Mouse (Mus musculus) liver, embryonic 14.5 days (tissue): Measurements from ENCODE around the gene Glrx5. TPM values are rescaled to one million over a fixed set of nuclear protein-coding genes. Genes with fewer than 3 reads are reported as not detected.

ENCODE experiments used
- ATAC-seq: fragments of 200-750 bp; cut with Nextera tagmentation; 2 replicates; pipeline ENCODE4 v1.8.0; 2017; ENCODE audit warnings: moderate number of reproducible peaks, mild to moderate bottlenecking, moderate library complexity; ENCODE audit not compliant: insufficient read depth
- DNase-seq, 3 experiments: peaks; one replicate each; pipeline ENCODE4 v3.0.0-alpha.2; 2012 to 2013; ENCODE audit warnings: low read depth in 3 of 3, low spot score in 3 of 3
- H3K27ac ChIP-seq: fragments of 300-500 bp; sonication (generic); 2 replicates; pipeline ENCODE4 v1.5.1; 2014; ENCODE audit warnings: moderate library complexity, mild to moderate bottlenecking, control low read depth, inconsistent platforms
- H3K27me3 ChIP-seq: fragments of 300-500 bp; sonication (generic); 2 replicates; pipeline ENCODE4 v1.6.1; 2014; ENCODE audit warnings: mild to moderate bottlenecking, low read length, moderate library complexity; ENCODE audit not compliant: control insufficient read depth, insufficient read depth
- H3K36me3 ChIP-seq: fragments of 300-500 bp; sonication (generic); replicated peaks from 2 replicates; pipeline ENCODE4 v1.6.1; 2014; ENCODE audit warnings: low read depth; ENCODE audit not compliant: control insufficient read depth, insufficient read depth
- H3K4me1 ChIP-seq, 2 experiments: fragments of 200-500 bp in 1 of 2; fragments of 300-500 bp in 1 of 2; sonication (generic) in 1 of 2; replicated peaks; 2 replicates each; pipeline ENCODE4 v1.6.1; 2012 to 2014; ENCODE audit warnings: antibody characterized with exemption in 1 of 2, inconsistent platforms in 1 of 2, low read length in 1 of 2; ENCODE audit not compliant: control insufficient read depth in 2 of 2, insufficient read depth in 2 of 2
- H3K4me2 ChIP-seq: fragments of 300-500 bp; sonication (generic); 2 replicates; pipeline ENCODE4 v1.6.1; 2014; ENCODE audit warnings: low read depth, mild to moderate bottlenecking, control low read depth, moderate library complexity
- H3K4me3 ChIP-seq, 2 experiments: fragments of 200-500 bp in 1 of 2; fragments of 300-500 bp in 1 of 2; sonication (generic) in 1 of 2; 2 replicates each; pipeline ENCODE4 v1.5.1; 2012 to 2014; ENCODE audit warnings: low read depth in 2 of 2, low read length in 2 of 2, mild to moderate bottlenecking in 2 of 2, control low read depth in 1 of 2, inconsistent platforms in 1 of 2, moderate library complexity in 1 of 2; ENCODE audit not compliant: insufficient read depth in 1 of 2
- H3K9ac ChIP-seq: fragments of 300-500 bp; sonication (generic); replicated peaks from 2 replicates; pipeline ENCODE4 v1.6.1; 2014; ENCODE audit warnings: mild to moderate bottlenecking, control low read depth, moderate library complexity
- H3K9me3 ChIP-seq: fragments of 300-500 bp; sonication (generic); 2 replicates; pipeline ENCODE4 v1.6.1; 2016; ENCODE audit warnings: low read length, mixed read lengths; ENCODE audit not compliant: control insufficient read depth
- CTCF ChIP-seq: IDR thresholded peaks from 2 replicates; pipeline ENCODE4 v1.5.1; 2016; ENCODE audit warnings: antibody characterized with exemption, low read depth, control low read depth
- EP300 ChIP-seq: IDR thresholded peaks from 2 replicates; pipeline ENCODE4 v1.6.1; 2016; ENCODE audit warnings: antibody characterized with exemption, low read depth
- WGBS: fragments of 180-500 bp; shearing (Covaris S2); extraction: QIAGEN DNeasy Blood & Tissue Kit; methylation state at CpG from one replicate; pipeline ENCODE4 v1.1.7; 2014; ENCODE audit not compliant: insufficient replicate concordance; 5-methylcytosine and 5-hydroxymethylcytosine counted together
- microRNA-seq: library from miRNA; unstranded; fragments of <30 nt; microRNA quantifications from one replicate; pipeline ENCODE4, GENCODE M21; 2016
- polyA plus RNA-seq, 2 experiments: library from polyadenylated mRNA; depleted of rRNA in 1 of 2; stranded (reverse) in 1 of 2; unstranded in 1 of 2; fragments of >200 nt; fragmentation: Nextera tagmentation in 1 of 2; extraction: Ambion mirVana in 1 of 2; gene quantifications; 2 replicates each; pipeline versions ENCODE4 v1.2.1 to v1.2.3; 2012 to 2014

Glrx5 gene
- polyA plus RNA-seq, 2 experiments, result 238 to 622 TPM

GRCm38 (mm10) chr12:105084816-105085215 lies 52.3 kb downstream of the Glrx5 start:
- Histone ChIP-seq H3K27me3 (no peaks in the 10 kb centered on the region), H3K36me3 (no peaks in the 10 kb centered on the region), H3K4me2 (no peak overlapping the region), H3K9ac (no peak overlapping the region), H3K27ac (no peak overlapping the region), H3K4me3 (no peak overlapping the region), H3K9me3 (no peaks in the 10 kb centered on the region), H3K4me1 (no peaks in the 10 kb centered on the region)
- no peak for TF ChIP-seq CTCF
- no peak for TF ChIP-seq EP300
- ATAC-seq (no peak), DNase-seq (no peak)
- WGBS, result 67% methylated on average over 6 of the region's 6 CpGs

DNA sequence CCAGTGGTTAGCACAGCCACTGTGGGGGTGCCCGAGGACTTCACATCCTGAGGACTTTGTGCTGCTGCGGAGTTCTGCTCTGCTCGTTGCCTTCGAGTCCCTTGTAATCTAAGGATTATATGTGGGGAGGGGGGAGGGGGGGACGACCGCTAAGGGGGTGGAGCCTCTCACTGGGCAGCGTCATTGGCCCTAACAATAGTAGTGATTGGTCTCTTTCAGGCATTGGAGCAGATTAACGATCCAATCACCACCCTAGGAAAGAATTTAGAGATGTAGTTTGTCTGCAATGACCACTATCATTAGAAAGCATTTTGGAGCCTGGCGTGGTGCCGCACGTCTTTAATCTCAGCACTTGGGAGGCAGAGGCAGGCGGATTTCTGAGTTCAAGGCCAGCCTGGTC lies 52.8 kb downstream of the Glrx5 start:
- Histone ChIP-seq H3K27ac (no peak overlapping the region), H3K9ac (no peak overlapping the region), H3K27me3 (no peaks in the 10 kb centered on the region), H3K4me1 (no peaks in the 10 kb centered on the region), H3K4me3 (no peak overlapping the region), H3K36me3 (no peaks in the 10 kb centered on the region), H3K4me2 (no peak overlapping the region), H3K9me3 (no peaks in the 10 kb centered on the region)
- ATAC-seq (no peak), DNase-seq (no peak)
- TF ChIP-seq EP300 (no peak), CTCF (no peak)
- 65% methylated on average over 12 of the region's 12 CpGs for WGBS

GRCm38 (mm10) chr12:105086781-105087180 lies 54.3 kb downstream of the Glrx5 start:
- Histone ChIP-seq H3K27me3 (no peaks in the 10 kb centered on the region), H3K9me3 (no peaks in the 10 kb centered on the region), H3K4me3 (no peak overlapping the region), H3K9ac (no peak overlapping the region), H3K36me3 (no peaks in the 10 kb centered on the region), H3K4me1 (no peaks in the 10 kb centered on the region), H3K4me2 (no peak overlapping the region), H3K27ac (no peak overlapping the region)
- DNase-seq (no peak), ATAC-seq (no peak)
- no peak for TF ChIP-seq CTCF
- no peak for TF ChIP-seq EP300
- 77% methylated on average over 6 of the region's 6 CpGs for WGBS

GRCm38 (mm10) chr12:105087353-105087752 lies 54.9 kb downstream of the Glrx5 start:
- no peaks in the 10 kb centered on the region for H3K9me3 ChIP-seq
- no peaks in the 10 kb centered on the region for H3K36me3 ChIP-seq
- TF ChIP-seq CTCF (no peak), EP300 (no peak)
- ATAC-seq (no peak), DNase-seq (no peak)
- H3K27ac ChIP-seq, result no peak overlapping the region
- no peaks in the 10 kb centered on the region for H3K4me1 ChIP-seq
- H3K27me3 ChIP-seq, result no peaks in the 10 kb centered on the region
- H3K9ac ChIP-seq, result no peak overlapping the region
- H3K4me3 ChIP-seq, result no peak overlapping the region
- 59% methylated on average over 3 of the region's 3 CpGs for WGBS
- H3K4me2 ChIP-seq, result no peak overlapping the region

DNA sequence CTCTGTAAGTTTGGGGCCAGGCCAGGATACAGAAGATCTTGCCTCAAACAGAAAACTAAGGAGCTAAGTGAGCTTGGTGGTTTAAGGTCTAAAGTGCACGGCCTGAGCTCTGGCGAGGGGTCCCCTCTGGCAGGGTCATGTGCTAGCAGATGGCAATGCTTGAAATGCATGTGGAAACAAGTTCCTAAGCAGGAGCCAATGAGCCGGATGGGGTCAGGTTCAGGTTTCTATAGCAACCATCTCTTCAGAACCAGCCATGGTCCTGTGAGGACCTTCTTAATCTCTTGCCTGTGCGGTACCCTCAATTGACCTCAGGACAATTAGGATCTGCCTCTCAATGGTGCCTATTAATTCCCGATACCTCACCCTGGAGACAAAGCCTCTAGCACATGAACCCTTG lies 56.7 kb downstream of the Glrx5 start:
- no peak overlapping the region for H3K9ac ChIP-seq
- no peak overlapping the region for H3K4me2 ChIP-seq
- no peaks in the 10 kb centered on the region for H3K36me3 ChIP-seq
- no peaks in the 10 kb centered on the region for H3K9me3 ChIP-seq
- H3K27me3 ChIP-seq, result no peaks in the 10 kb centered on the region
- no peak overlapping the region for H3K4me3 ChIP-seq
- H3K27ac ChIP-seq, result no peak overlapping the region
- no peak for DNase-seq
- 70% methylated on average over 5 of the region's 5 CpGs for WGBS
- no peak for ATAC-seq
- TF ChIP-seq CTCF (no peak), EP300 (no peak)
- no peaks in the 10 kb centered on the region for H3K4me1 ChIP-seq

- no peak overlapping the region for H3K4me2 ChIP-seq
- H3K36me3 ChIP-seq, result no peaks in the 10 kb centered on the region
- no peak overlapping the region for H3K9ac ChIP-seq
- no peak overlapping the region for H3K4me3 ChIP-seq
- no peaks in the 10 kb centered on the region for H3K4me1 ChIP-seq
- H3K27me3 ChIP-seq, result no peaks in the 10 kb centered on the region
- 57% methylated on average over 6 of the region's 6 CpGs for WGBS
- no peak for DNase-seq
- no peaks in the 10 kb centered on the region for H3K9me3 ChIP-seq
- TF ChIP-seq EP300, result no peak
- no peak for TF ChIP-seq CTCF
- H3K27ac ChIP-seq, result no peak overlapping the region
- ATAC-seq, result no peak
Observed at GRCm38 (mm10) chr12:105091604-105092003, 59.1 kb downstream of the Glrx5 start.

Small RNAs within 50 kb of the gene (microRNA-seq; reads per million reads assigned to microRNA genes)
- gene Mir3069, result 3.0 reads per million

Other genes with a start within 250 kb of the Glrx5 start
- 0.27 and 0.33 TPM in 2 replicates for gene Clmn, start 167.6 kb upstream of the Glrx5 start, polyA plus RNA-seq (2012; rRNA removed)
- gene Clmn, start 167.6 kb upstream of the Glrx5 start, polyA plus RNA-seq (2014; fragmentation: Nextera tagmentation; extraction: Ambion mirVana), result 0.32 and 0.39 TPM in 2 replicates
- 1.7 and 2.2 TPM in 2 replicates for gene Syne3, start 22.9 kb upstream of the Glrx5 start, polyA plus RNA-seq (2012; rRNA removed)
- 1.6 and 1.7 TPM in 2 replicates for gene Syne3, start 22.9 kb upstream of the Glrx5 start, polyA plus RNA-seq (2014; fragmentation: Nextera tagmentation; extraction: Ambion mirVana)
- gene Tcl1b2, start 113.3 kb downstream of the Glrx5 start, polyA plus RNA-seq (2012; rRNA removed), result 0.07 and 0.12 TPM in 2 replicates
- not detected in 2 replicates for gene Tcl1b2, start 113.3 kb downstream of the Glrx5 start, polyA plus RNA-seq (2014; fragmentation: Nextera tagmentation; extraction: Ambion mirVana)
- not detected in 2 replicates for gene Tcl1b1, start 127.0 kb downstream of the Glrx5 start, polyA plus RNA-seq (2012; rRNA removed)
- not detected in 2 replicates for gene Tcl1b1, start 127.0 kb downstream of the Glrx5 start, polyA plus RNA-seq (2014; fragmentation: Nextera tagmentation; extraction: Ambion mirVana)
- gene Tcl1b5, start 143.7 kb downstream of the Glrx5 start, polyA plus RNA-seq (2012; rRNA removed), result not detected in 2 replicates
- gene Tcl1b5, start 143.7 kb downstream of the Glrx5 start, polyA plus RNA-seq (2014; fragmentation: Nextera tagmentation; extraction: Ambion mirVana), result not detected in 2 replicates
- not detected in 2 replicates for gene Tcl1b3, start 158.4 kb downstream of the Glrx5 start, polyA plus RNA-seq (2012; rRNA removed)
- gene Tcl1b3, start 158.4 kb downstream of the Glrx5 start, polyA plus RNA-seq (2014; fragmentation: Nextera tagmentation; extraction: Ambion mirVana), result not detected in 2 replicates
- gene Tcl1b4, start 169.3 kb downstream of the Glrx5 start, polyA plus RNA-seq (2012; rRNA removed), result not detected in 2 replicates
- gene Tcl1b4, start 169.3 kb downstream of the Glrx5 start, polyA plus RNA-seq (2014; fragmentation: Nextera tagmentation; extraction: Ambion mirVana), result not detected in 2 replicates
- gene Tcl1, start 190.1 kb downstream of the Glrx5 start, polyA plus RNA-seq (2012; rRNA removed), result not detected in 2 replicates
- not detected in 2 replicates for gene Tcl1, start 190.1 kb downstream of the Glrx5 start, polyA plus RNA-seq (2014; fragmentation: Nextera tagmentation; extraction: Ambion mirVana)